Mouse (Mus musculus) bone marrow, adult 2 months (tissue): ENCODE data around the gene Optc.

Experiments
- CTCF ChIP-seq: fragments of 200-500 bp; IDR thresholded peaks from 2 replicates; pipeline ENCODE4 v1.5.1; 2011; ENCODE audit warnings: low read length, control low read depth; ENCODE audit not compliant: control insufficient read depth, insufficient read depth
- POLR2A ChIP-seq: fragments of 200-500 bp; IDR thresholded peaks from 2 replicates; pipeline ENCODE4 v1.6.1; 2011; ENCODE audit warnings: low read depth, mild to moderate bottlenecking, control low read depth, low read length, borderline replicate concordance; ENCODE audit not compliant: control insufficient read depth

- no peak for TF ChIP-seq POLR2A
- no peak for TF ChIP-seq CTCF
Measured at GRCm38 (mm10) chr1:133873086-133873813, 34.5 kb downstream of the Optc start.
